Mouse (Mus musculus) thymus, adult 2 months (tissue): Measurements from ENCODE around the gene Snorc. TPM values are rescaled to one million over a fixed set of nuclear protein-coding genes. Genes with fewer than 3 reads are reported as not detected.

Experiments
- DNase-seq: peaks from one replicate; pipeline ENCODE4 v3.0.0; 2021
- H3K27ac ChIP-seq: fragments of 200-500 bp; 2 replicates; pipeline ENCODE4 v1.5.1; 2012; ENCODE audit warnings: low read length, control low read depth; ENCODE audit not compliant: control insufficient read depth, insufficient read depth
- H3K27me3 ChIP-seq: fragments of 200-500 bp; 2 replicates; pipeline ENCODE4 v1.6.1; 2012; ENCODE audit warnings: mild to moderate bottlenecking, low read length, moderate library complexity, mixed read lengths; ENCODE audit not compliant: control insufficient read depth, insufficient read depth
- H3K36me3 ChIP-seq: fragments of 200-500 bp; 2 replicates; pipeline ENCODE4 v1.6.1; 2012; ENCODE audit warnings: mild to moderate bottlenecking, low read length, moderate library complexity; ENCODE audit not compliant: control insufficient read depth, insufficient read depth
- H3K4me1 ChIP-seq: fragments of 200-500 bp; replicated peaks from 2 replicates; pipeline ENCODE4 v1.6.1; 2012; ENCODE audit warnings: low read length; ENCODE audit not compliant: control insufficient read depth, insufficient read depth
- H3K4me3 ChIP-seq: fragments of 200-500 bp; 2 replicates; pipeline ENCODE4 v1.5.1; 2012; ENCODE audit warnings: mild to moderate bottlenecking, low read length, control low read depth, moderate library complexity; ENCODE audit not compliant: control insufficient read depth, insufficient read depth
- CTCF ChIP-seq: fragments of 200-500 bp; IDR thresholded peaks from 2 replicates; pipeline ENCODE4 v1.5.1; 2012; ENCODE audit warnings: mild to moderate bottlenecking, control low read depth, low read length, moderate library complexity, borderline replicate concordance; ENCODE audit not compliant: control insufficient read depth, poor library complexity, insufficient read depth; ENCODE audit errors: extremely low read depth
- POLR2A ChIP-seq: fragments of 200-500 bp; IDR thresholded peaks from 2 replicates; pipeline ENCODE4 v1.6.1; 2012; ENCODE audit warnings: mild to moderate bottlenecking, low read length, control low read depth, moderate library complexity; ENCODE audit not compliant: control insufficient read depth, poor library complexity, insufficient read depth; ENCODE audit errors: extremely low read depth
- WGBS: fragments of 180-500 bp; shearing (Covaris S2); methylation state at CpG from one replicate; pipeline ENCODE4 v1.1.7; 2018; 5-methylcytosine and 5-hydroxymethylcytosine counted together
- polyA plus RNA-seq: library from polyadenylated mRNA; depleted of rRNA; stranded (reverse); fragments of >200 nt; gene quantifications from 2 replicates; pipeline ENCODE4 v1.2.3, GENCODE M21; 2012; rRNA removed

Snorc gene
- polyA plus RNA-seq, 1 experiment, result 0.30 TPM

DNA sequence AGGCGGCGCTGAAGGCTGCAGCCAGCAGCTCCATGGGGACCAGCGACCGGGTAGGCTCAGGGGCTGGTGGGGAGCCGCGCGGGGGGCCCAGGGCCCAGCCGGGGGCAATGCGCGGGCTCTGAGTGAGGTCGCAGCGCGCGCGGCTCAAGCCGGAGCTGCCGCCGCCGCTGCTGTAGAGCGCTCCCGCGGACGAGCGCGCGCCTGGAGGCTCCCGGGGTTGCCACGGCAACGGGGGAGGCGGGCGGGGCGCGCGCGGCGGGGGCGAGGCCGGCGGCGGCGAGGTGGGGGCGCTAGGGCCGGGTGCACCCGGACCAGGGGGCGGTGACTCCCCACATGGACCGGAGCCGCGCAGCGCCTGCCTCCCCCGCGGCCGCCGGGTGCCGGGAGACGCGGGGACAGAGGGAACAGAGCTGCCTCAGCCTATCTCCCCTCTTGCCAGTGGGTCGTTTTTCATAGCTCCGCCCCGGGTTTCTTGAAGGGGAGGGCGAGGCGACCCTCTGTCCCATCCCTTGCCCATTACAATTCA, 40.2 kb downstream of the Snorc start:
- H3K4me3 ChIP-seq, result peak overlapping the region; percentile 21
- no peak overlapping the region for H3K27ac ChIP-seq
- DNase-seq, result peak; percentile 16
- TF ChIP-seq POLR2A, result no peak
- H3K4me1 ChIP-seq, result peaks cover 5% of the 10 kb centered on the region; the same call in 1 of the 2 replicates
- peaks cover 16% of the 10 kb centered on the region for H3K27me3 ChIP-seq
- WGBS, result 1% methylated on average over 61 of the region's 61 CpGs
- H3K36me3 ChIP-seq, result no peaks in the 10 kb centered on the region

DNA sequence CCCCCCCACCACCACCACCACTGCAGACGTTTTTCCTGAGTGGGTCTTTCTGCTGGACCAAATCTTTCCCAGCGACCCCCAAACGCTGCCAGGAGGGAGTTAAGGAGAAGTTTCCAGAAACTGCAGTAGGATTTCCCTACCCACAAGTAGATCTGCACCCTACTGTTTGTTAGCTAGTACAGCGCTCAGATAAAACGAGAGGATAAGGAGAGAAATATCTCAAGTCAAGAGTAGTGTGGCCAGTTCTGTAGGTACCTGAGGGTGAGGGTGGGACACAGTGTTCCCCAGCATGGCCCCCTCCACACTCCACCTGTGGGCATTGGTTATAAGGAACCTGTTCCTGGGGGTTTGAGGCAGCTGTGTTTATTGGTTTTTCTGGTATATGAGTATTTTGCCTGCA, 40.8 kb downstream of the Snorc start:
- peaks cover 5% of the 10 kb centered on the region; the same call in 1 of the 2 replicates for H3K4me1 ChIP-seq
- no peak overlapping the region for H3K27ac ChIP-seq
- no peak overlapping the region for H3K4me3 ChIP-seq
- WGBS, result 17% methylated on average over 5 of the region's 5 CpGs
- H3K36me3 ChIP-seq, result no peaks in the 10 kb centered on the region
- peaks cover 16% of the 10 kb centered on the region for H3K27me3 ChIP-seq
- no peak for TF ChIP-seq CTCF
- no peak for TF ChIP-seq POLR2A
- DNase-seq, result no peak

DNA sequence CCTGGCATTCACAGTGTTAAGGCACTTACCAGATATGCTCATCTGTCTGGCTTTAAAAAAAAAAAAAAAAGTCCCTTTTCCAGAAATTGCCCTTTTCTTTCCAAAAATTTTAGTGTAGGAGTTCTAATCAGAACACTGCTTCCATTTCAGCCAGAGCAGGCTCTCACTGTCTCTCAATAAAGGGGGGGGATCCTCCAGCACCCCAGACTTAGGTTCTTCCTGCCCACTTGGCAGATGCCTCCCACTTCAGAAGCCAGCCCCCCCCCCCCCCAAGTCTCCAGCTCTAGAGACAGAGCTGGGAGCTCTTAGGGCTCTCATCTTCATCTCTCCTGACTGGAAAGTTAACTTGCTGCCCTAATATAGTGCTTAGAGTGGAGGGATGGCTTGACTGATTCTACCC, 50.4 kb downstream of the Snorc start:
- TF ChIP-seq POLR2A, result no peak
- TF ChIP-seq CTCF, result no peak
- Histone ChIP-seq H3K4me3 (no peak overlapping the region), H3K27ac (no peak overlapping the region), H3K4me1 (no peaks in the 10 kb centered on the region), H3K27me3 (no peaks in the 10 kb centered on the region), H3K36me3 (no peaks in the 10 kb centered on the region)
- DNase-seq, result no peak

DNA sequence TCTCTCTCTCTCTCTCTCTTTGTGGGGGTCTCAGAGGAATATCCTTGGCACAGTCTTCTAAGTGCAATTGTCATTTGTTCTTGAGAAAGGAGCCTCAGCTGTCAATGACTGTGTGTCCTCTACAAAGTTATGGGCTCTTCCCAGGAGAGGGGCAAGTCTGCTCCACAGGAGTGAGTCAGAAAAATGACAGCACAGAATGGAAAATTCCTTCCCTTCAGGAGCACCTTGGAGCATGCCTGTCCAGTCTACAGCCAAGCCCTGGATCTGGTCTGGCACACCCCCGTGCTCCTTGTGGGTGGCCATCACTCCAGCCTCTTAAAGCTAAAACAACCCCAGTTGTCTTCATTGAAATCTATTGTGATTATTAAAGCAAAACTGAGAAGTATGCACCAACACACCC, 51.5 kb downstream of the Snorc start:
- Histone ChIP-seq H3K4me3 (no peak overlapping the region), H3K4me1 (no peaks in the 10 kb centered on the region), H3K27ac (no peak overlapping the region), H3K27me3 (no peaks in the 10 kb centered on the region), H3K36me3 (no peaks in the 10 kb centered on the region)
- DNase-seq, result no peak
- TF ChIP-seq CTCF (no peak), POLR2A (no peak)
- WGBS, result 88% methylated on average over 1 of the region's 1 CpGs

DNA sequence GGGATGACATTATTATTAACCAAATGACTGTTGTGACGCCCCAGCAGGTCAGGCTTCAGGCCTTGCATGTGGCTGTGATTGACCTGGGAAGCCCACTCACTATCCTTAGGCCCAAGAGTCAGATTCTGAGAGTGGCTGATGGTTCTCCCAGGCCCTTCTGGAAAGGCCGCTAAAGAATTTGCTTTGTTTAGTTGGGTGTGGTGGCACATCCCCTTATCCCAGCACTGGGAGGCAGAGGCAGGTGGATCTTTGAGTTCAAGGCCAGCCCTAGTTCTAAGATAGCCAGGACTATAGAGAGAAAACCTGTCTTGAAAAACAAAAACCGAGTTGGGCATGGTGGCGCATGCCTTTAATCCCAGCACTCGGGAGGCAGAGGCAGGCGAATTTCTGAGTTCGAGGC, 55.0 kb downstream of the Snorc start:
- no peak overlapping the region for H3K4me3 ChIP-seq
- no peaks in the 10 kb centered on the region for H3K27me3 ChIP-seq
- DNase-seq, result no peak
- H3K27ac ChIP-seq, result no peak overlapping the region
- TF ChIP-seq CTCF, result no peak
- no peak for TF ChIP-seq POLR2A
- H3K36me3 ChIP-seq, result no peaks in the 10 kb centered on the region
- H3K4me1 ChIP-seq, result no peaks in the 10 kb centered on the region
- 96% methylated on average over 7 of the region's 7 CpGs for WGBS

Other genes with a start within 250 kb of the Snorc start
- gene Efhd1, start 205.9 kb upstream of the Snorc start, polyA plus RNA-seq, result 2.5 and 2.7 TPM in 2 replicates
- 47.2 and 47.3 TPM in 2 replicates for gene Gigyf2, start 143.3 kb upstream of the Snorc start, polyA plus RNA-seq
- gene Kcnj13, start 75.5 kb upstream of the Snorc start, polyA plus RNA-seq, result not detected in 2 replicates
- gene Neu2, start 39.6 kb downstream of the Snorc start, polyA plus RNA-seq, result 4.0 and 6.9 TPM in 2 replicates
- gene Ngef, start 103.6 kb downstream of the Snorc start, polyA plus RNA-seq, result 0.32 and 0.33 TPM in 2 replicates
- 278 and 301 TPM in 2 replicates for gene Inpp5d, start 150.0 kb downstream of the Snorc start, polyA plus RNA-seq